Mouse (Mus musculus) thymus, adult 2 months (tissue): Measurements from ENCODE around the gene Slc25a30.

Experiments
- CTCF ChIP-seq: fragments of 200-500 bp; IDR thresholded peaks from 2 replicates; pipeline ENCODE4 v1.5.1; 2012; ENCODE audit warnings: mild to moderate bottlenecking, control low read depth, low read length, moderate library complexity, borderline replicate concordance; ENCODE audit not compliant: control insufficient read depth, poor library complexity, insufficient read depth; ENCODE audit errors: extremely low read depth
- POLR2A ChIP-seq: fragments of 200-500 bp; IDR thresholded peaks from 2 replicates; pipeline ENCODE4 v1.6.1; 2012; ENCODE audit warnings: mild to moderate bottlenecking, low read length, control low read depth, moderate library complexity; ENCODE audit not compliant: control insufficient read depth, poor library complexity, insufficient read depth; ENCODE audit errors: extremely low read depth

DNA sequence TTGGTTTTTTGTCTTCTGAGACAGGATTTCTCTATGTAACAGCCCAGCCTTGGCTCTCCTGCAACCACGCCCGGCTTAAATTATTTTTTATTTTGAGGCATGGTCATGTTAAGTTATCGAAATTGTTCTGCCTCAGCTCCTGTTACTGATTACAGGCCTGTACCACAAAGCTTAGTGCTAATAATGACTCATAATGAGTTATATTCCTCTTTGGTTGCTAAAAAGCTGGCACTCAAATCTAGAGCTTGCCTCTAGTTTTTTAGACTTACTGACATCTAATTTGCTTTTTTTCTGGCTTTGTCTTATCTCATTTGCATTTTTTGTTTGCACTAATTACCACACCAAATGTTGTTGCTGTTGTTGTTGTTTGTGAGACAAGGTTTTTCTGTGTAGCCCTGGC lies 49.7 kb upstream of the Slc25a30 start:
- no peak for TF ChIP-seq POLR2A
- TF ChIP-seq CTCF = no peak
